Mouse (Mus musculus) kidney, postnatal 36 days (tissue): ENCODE data around the gene Lmnb2.

Experiments
- DNase-seq, 2 experiments: peaks; one replicate each; pipeline ENCODE4 v3.0.0; 2021 to 2022; ENCODE audit warnings: mixed read lengths in 2 of 2

Lmnb2 gene

GRCm38 (mm10) chr10:80899591-80900317, 18.3 kb downstream of the Lmnb2 start:
- DNase-seq: no peak

- DNase-seq: no peak
Observed at GRCm38 (mm10) chr10:80899074-80899473, 19.0 kb downstream of the Lmnb2 start.

GRCm38 (mm10) chr10:80897861-80898510, 20.1 kb downstream of the Lmnb2 start:
- no peak for DNase-seq

GRCm38 (mm10) chr10:80896581-80897485, 21.2 kb downstream of the Lmnb2 start:
- DNase-seq: no peak

GRCm38 (mm10) chr10:80895697-80896096, 22.3 kb downstream of the Lmnb2 start:
- no peak for DNase-seq

- no peak for DNase-seq
Observed at GRCm38 (mm10) chr10:80895100-80895499, 22.9 kb downstream of the Lmnb2 start.

- DNase-seq: peak; percentile 86 to 91
Observed at GRCm38 (mm10) chr10:80887181-80887580, 30.9 kb downstream of the Lmnb2 start.

GRCm38 (mm10) chr10:80881301-80881700, 36.7 kb downstream of the Lmnb2 start:
- peak; percentile 75 to 90 for DNase-seq

- no peak for DNase-seq
Observed at GRCm38 (mm10) chr10:80880901-80881300, 37.1 kb downstream of the Lmnb2 start.

GRCm38 (mm10) chr10:80880131-80880641, 37.9 kb downstream of the Lmnb2 start:
- DNase-seq: peak; percentile 65 to 87

GRCm38 (mm10) chr10:80876594-80876993, 41.5 kb downstream of the Lmnb2 start:
- DNase-seq: no peak

- peak; percentile 51 to 81 for DNase-seq
Observed at GRCm38 (mm10) chr10:80876028-80876427, 42.0 kb downstream of the Lmnb2 start.

GRCm38 (mm10) chr10:80874035-80874434, 44.0 kb downstream of the Lmnb2 start:
- DNase-seq: no peak

- DNase-seq: peak; percentile 12 to 65
Observed at GRCm38 (mm10) chr10:80871581-80871980, 46.5 kb downstream of the Lmnb2 start, which contains the start of gene Tmprss9. Gene Tmprss9, plus strand, starts transcription at chr10:80871848.

- peak; percentile 85 to 91 for DNase-seq
Observed at GRCm38 (mm10) chr10:80870993-80871392, 47.1 kb downstream of the Lmnb2 start.

GRCm38 (mm10) chr10:80864446-80864845, 53.6 kb downstream of the Lmnb2 start:
- no peak for DNase-seq

- no peak for DNase-seq
Observed at GRCm38 (mm10) chr10:80862305-80862704, 55.7 kb downstream of the Lmnb2 start.

GRCm38 (mm10) chr10:80858350-80858935, 59.6 kb downstream of the Lmnb2 start:
- no peak for DNase-seq

- DNase-seq: no peak
Observed at GRCm38 (mm10) chr10:80857848-80858247, 60.2 kb downstream of the Lmnb2 start.

GRCm38 (mm10) chr10:80857386-80857785, 60.7 kb downstream of the Lmnb2 start:
- DNase-seq: no peak

GRCm38 (mm10) chr10:80856908-80857307, 61.1 kb downstream of the Lmnb2 start:
- DNase-seq: no peak

GRCm38 (mm10) chr10:80856267-80856666, 61.8 kb downstream of the Lmnb2 start:
- no peak for DNase-seq

GRCm38 (mm10) chr10:80855749-80856073, 62.3 kb downstream of the Lmnb2 start:
- peak in 1 of 2 experiments; percentile 20 for DNase-seq
